Comparison of ENCODE assay signal across 15 mouse cellular contexts in genomic region chr11:103443678-103444077, GRCm38 (mm10). TPM values are rescaled to one million over a fixed set of nuclear protein-coding genes. Genes with fewer than 3 reads are reported as not detected.
DNase-seq lines count a peak whose midpoint lies in the region; ATAC-seq and TF ChIP-seq lines count a peak whose summit lies in the region.
"Had no signal": no experiment of that assay in that cellular context is flagged by ENCODE, and none has a peak within 500 bp of the region (broad histone marks: within the 10 kb centered on the region; RNA-seq: fewer than 3 reads in every experiment).

No protein-coding gene starts in this region.

- ATAC-seq in hindbrain, embryonic 13.5 days (ENCODE audit: low FRiP score), result no peak
- ATAC-seq in kidney, embryonic 14.5 days (ENCODE audit: low FRiP score, low TSS enrichment), result no peak
- ATAC-seq: forebrain, embryonic 14.5 days; hindbrain, embryonic 16.5 days had no signal

- TF ChIP-seq RAD21 in MEL (IDR thresholded peaks at IDR 0.05; ENCODE audit: low read depth, low read length), result no peak

- H3K4me1 ChIP-seq in MEL (ENCODE audit: control insufficient read depth in 1 of 2, insufficient read depth in 2 of 2, low read length in 2 of 2), result no peaks in the 10 kb centered on the region
- 0 out of 2 replicates have a peak, but pooled peaks cover 6% of the 10 kb centered on the region for H3K4me1 ChIP-seq in hindbrain, embryonic 13.5 days (replicated peaks)
- H3K4me1 ChIP-seq in kidney, embryonic 14.5 days (ENCODE audit: control insufficient read depth, insufficient read depth, low read length), result no peaks in the 10 kb centered on the region
- H3K4me1 ChIP-seq: liver, embryonic 15.5 days; midbrain, embryonic 12.5 days had no signal

- no peaks in the 10 kb centered on the region for H3K9me3 ChIP-seq in MEL (replicated peaks; ENCODE audit: insufficient read depth, low read length)
- no peaks in the 10 kb centered on the region for H3K9me3 ChIP-seq in hindbrain, embryonic 13.5 days
- no peaks in the 10 kb centered on the region for H3K9me3 ChIP-seq in kidney, embryonic 14.5 days (ENCODE audit: control insufficient read depth, low read length)
- H3K9me3 ChIP-seq: liver, embryonic 15.5 days; midbrain, embryonic 12.5 days had no signal

- peak; percentile 6 for DNase-seq in heart, adult 8-10 months (ENCODE audit: low spot score)
- no peak for DNase-seq in heart, postnatal 25 days (ENCODE audit: low spot score)
- DNase-seq in 3T3-L1 (ENCODE audit: low read depth, low spot score) (peak; percentile 70), MEL (ENCODE audit: low read depth, low spot score) (peak; percentile 73)
- no peak for DNase-seq in adrenal gland, adult 8-10 months
- DNase-seq: cerebellum, adult 18-20 months; kidney, adult 18-20 months; kidney, postnatal 4 days had no signal

- H3K4me2 ChIP-seq in hindbrain, embryonic 13.5 days, result no peak overlapping the region
- H3K4me2 ChIP-seq in kidney, embryonic 14.5 days (replicated peaks; ENCODE audit: low read depth, low read length), result no peak overlapping the region
- H3K4me2 ChIP-seq: liver, embryonic 15.5 days; midbrain, embryonic 12.5 days had no signal

- no peak for TF ChIP-seq CTCF in MEL (IDR thresholded peaks at IDR 0.05 in 2 of 3, conservative IDR thresholded peaks at IDR 0.05 in 1 of 3; ENCODE audit: control insufficient read depth in 1 of 3, insufficient read depth in 1 of 3, low read depth in 2 of 3, low read length in 3 of 3, poor library complexity in 1 of 3, severe bottlenecking in 1 of 3)

- H3K36me3 ChIP-seq in MEL (ENCODE audit: control insufficient read depth in 1 of 2, insufficient read depth in 2 of 2, low read length in 2 of 2) (no peaks in the 10 kb centered on the region), macrophage (ENCODE audit: inconsistent target) (no peaks in the 10 kb centered on the region)
- H3K36me3 ChIP-seq in hindbrain, embryonic 13.5 days, result no peaks in the 10 kb centered on the region
- no peaks in the 10 kb centered on the region for H3K36me3 ChIP-seq in kidney, embryonic 14.5 days (ENCODE audit: control insufficient read depth, insufficient read depth, low read length)
- H3K36me3 ChIP-seq: liver, embryonic 15.5 days; midbrain, embryonic 12.5 days had no signal

- H3K27ac ChIP-seq in MEL (ENCODE audit: control insufficient read depth, low read depth, low read length) (no peak overlapping the region), macrophage (peak overlapping the region; percentile 87)
- H3K27ac ChIP-seq in hindbrain, embryonic 13.5 days, result no peak overlapping the region
- no peak overlapping the region for H3K27ac ChIP-seq in kidney, embryonic 14.5 days (ENCODE audit: low read depth, low read length)
- H3K27ac ChIP-seq: liver, embryonic 15.5 days; midbrain, embryonic 12.5 days had no signal

- H3K79me2 ChIP-seq in MEL (ENCODE audit: control insufficient read depth, insufficient read depth, low read length, poor library complexity) (no peaks in the 10 kb centered on the region), macrophage (ENCODE audit: inconsistent target) (no peaks in the 10 kb centered on the region)

- intact Hi-C loops in heart, postnatal 25 days (cut with DNase I), result no loop called here

- TF ChIP-seq EP300 in MEL (IDR thresholded peaks at IDR 0.05; ENCODE audit: low read depth in 1 of 2, low read length in 2 of 2), result no peak

- peak in 1 of 2 experiments; percentile 52; a peak in 2 of 4 replicates for TF ChIP-seq POLR2A in MEL (IDR thresholded peaks at IDR 0.05; ENCODE audit: control insufficient read depth in 1 of 2, insufficient read depth in 1 of 2, low read depth in 1 of 2, low read length in 2 of 2, poor library complexity in 1 of 2)

- peaks cover 13% of the 10 kb centered on the region in 2 experiments for H3K27me3 ChIP-seq in MEL (ENCODE audit: control insufficient read depth in 1 of 2, insufficient read depth in 2 of 2, low read length in 2 of 2)
- no peaks in the 10 kb centered on the region for H3K27me3 ChIP-seq in hindbrain, embryonic 13.5 days
- H3K27me3 ChIP-seq in kidney, embryonic 14.5 days (ENCODE audit: control insufficient read depth, insufficient read depth, low read length), result no peaks in the 10 kb centered on the region
- H3K27me3 ChIP-seq: liver, embryonic 15.5 days; midbrain, embryonic 12.5 days had no signal

- 55% methylated on average over 3 of the region's 3 CpGs for WGBS in macrophage (ENCODE audit: missing documents)
- 91% methylated on average over 3 of the region's 3 CpGs for WGBS in hindbrain, embryonic 13.5 days
- 91% methylated on average over 3 of the region's 3 CpGs for WGBS in kidney, embryonic 14.5 days

- H3K4me3 ChIP-seq in MEL (ENCODE audit: control insufficient read depth in 1 of 2, insufficient read depth in 1 of 2, low read depth in 2 of 2, low read length in 2 of 2) (no peak overlapping the region), macrophage (ENCODE audit: inconsistent target) (no peak overlapping the region)
- no peak overlapping the region for H3K4me3 ChIP-seq in hindbrain, embryonic 13.5 days
- H3K4me3 ChIP-seq in kidney, embryonic 14.5 days (ENCODE audit: low read length), result no peak overlapping the region
- H3K4me3 ChIP-seq: liver, embryonic 15.5 days; midbrain, embryonic 12.5 days had no signal

- no peak overlapping the region for H3K9ac ChIP-seq in MEL (ENCODE audit: control insufficient read depth, low read depth, low read length, poor library complexity, severe bottlenecking)
- H3K9ac ChIP-seq in hindbrain, embryonic 13.5 days, result no peak overlapping the region
- H3K9ac ChIP-seq in kidney, embryonic 14.5 days (ENCODE audit: low read depth, low read length), result no peak overlapping the region
- H3K9ac ChIP-seq: liver, embryonic 15.5 days; midbrain, embryonic 12.5 days had no signal

TF ChIP-seq in MEL, 35 proteins besides CTCF, POLR2A, EP300 and RAD21:
- TF ChIP-seq JUND (IDR thresholded peaks at IDR 0.05; ENCODE audit: low read depth, low read length), result peak; percentile 75; the same call in 1 of the 2 replicates
- TF ChIP-seq NELFE (IDR thresholded peaks at IDR 0.05; ENCODE audit: low read depth, low read length), result peak; percentile 30; the same call in 1 of the 2 replicates
- no peak for TF ChIP-seq MAFK (IDR thresholded peaks at IDR 0.05; ENCODE audit: borderline replicate concordance, low read depth, low read length)
- TF ChIP-seq SMC3 (IDR thresholded peaks at IDR 0.05; ENCODE audit: low read depth, low read length), result no peak
- 0 out of 2 replicates have a peak, but pooled peaks have one; percentile 49 for TF ChIP-seq TBP (IDR thresholded peaks at IDR 0.05; ENCODE audit: low read depth, low read length)
- no peak for TF ChIP-seq NRF1 (IDR thresholded peaks at IDR 0.05; ENCODE audit: insufficient read depth, low read depth, low read length, poor library complexity, severe bottlenecking)
- TF ChIP-seq POLR2AphosphoS5 (IDR thresholded peaks at IDR 0.05; ENCODE audit: borderline replicate concordance, low read depth, low read length), result no peak
- peak; percentile 70; the same call in 1 of the 2 replicates for TF ChIP-seq ELF1 (IDR thresholded peaks at IDR 0.05; ENCODE audit: low read depth, low read length)
- TF ChIP-seq ETS1 (IDR thresholded peaks at IDR 0.05; ENCODE audit: low read depth, low read length), result no peak
- TF ChIP-seq TAL1 (IDR thresholded peaks at IDR 0.05; ENCODE audit: low read length), result no peak
- TF ChIP-seq MEF2A (IDR thresholded peaks at IDR 0.05; ENCODE audit: extremely low read depth, insufficient replicate concordance, low read depth, low read length, poor library complexity, severe bottlenecking), result no peak
- no peak for TF ChIP-seq BHLHE40 (IDR thresholded peaks at IDR 0.05; ENCODE audit: borderline replicate concordance, low read depth, low read length)
- no peak for TF ChIP-seq ZC3H11A (IDR thresholded peaks at IDR 0.05; ENCODE audit: low read depth, low read length)
- TF ChIP-seq USF2 (IDR thresholded peaks at IDR 0.05; ENCODE audit: borderline replicate concordance in 1 of 2, insufficient read depth in 1 of 2, low read depth in 1 of 2, low read length in 2 of 2), result no peak
- no peak for TF ChIP-seq E2F4 (IDR thresholded peaks at IDR 0.05; ENCODE audit: borderline replicate concordance, low read depth, low read length)
- TF ChIP-seq USF1 (IDR thresholded peaks at IDR 0.05; ENCODE audit: low read depth, low read length), result no peak

RNA-seq across cellular contexts. Expression of gene Plekhm1, which starts 31.2 kb away (rescaled TPM):
- total RNA-seq in heart, adult 8-10 months (2022), result 10 to 100 TPM; 11.0 to 12.5 (median 11.6) TPM
- 10 to 100 TPM in 1 of 2 experiments, 1 to 10 TPM in 1; 10.0 to 10.7 TPM for total RNA-seq in heart, postnatal 25 days (2021)
- total RNA-seq in MEL (2012; rRNA removed), result 3.4 and 4.0 TPM in 2 replicates
- 10 to 100 TPM in 1 of 2 experiments, not detected in 1; 10.0 TPM for polyA plus RNA-seq in MEL (2012; ENCODE audit: insufficient read depth in 1 of 2, insufficient read length in 2 of 2, low read depth in 1 of 2, low replicate concordance in 2 of 2, missing spikeins in 1 of 2)
- 100 to 1,000 TPM in 12 of 26 experiments, 10 to 100 TPM in 14; 24.8 to 273 (median 87.3) TPM for total RNA-seq in macrophage (2018; cell fraction: chromatin; rRNA removed)
- total RNA-seq in macrophage (2018; cell fraction: cytosol; rRNA removed), result 100 to 1,000 TPM in 8 of 26 experiments, 10 to 100 TPM in 18; 29.1 to 127 (median 87.0) TPM
- 100 to 1,000 TPM in 13 of 26 experiments, 10 to 100 TPM in 13; 32.5 to 241 (median 99.4) TPM for total RNA-seq in macrophage (2018; cell fraction: nucleus; rRNA removed)
- polyA plus RNA-seq in macrophage (2018), result 55.1 to 87.8 TPM (median 77.5 TPM) in 3 replicates
- 10 to 100 TPM; 21.9 to 27.6 (median 26.0) TPM for total RNA-seq in adrenal gland, adult 8-10 months (2022)
- 9.1 TPM in 2 replicates for polyA plus RNA-seq in hindbrain, embryonic 13.5 days (2015; fragmentation: Nextera tagmentation; extraction: Ambion mirVana)
- polyA plus RNA-seq in kidney, embryonic 14.5 days (2014; fragmentation: Nextera tagmentation; extraction: Ambion mirVana), result 5.0 and 8.9 TPM in 2 replicates

Comparison
In these comparisons a context has a peak if more than half of its experiments do, and no peak if none do; other contexts are left out.
1. DNase-seq: peak in heart, adult 8-10 months (single experiment), 3T3-L1 (single experiment) and MEL (single experiment); none in heart, postnatal 25 days (single experiment) and adrenal gland, adult 8-10 months (single experiment).